Mouse (Mus musculus) cortical plate, adult 2 months (tissue): Measurements from ENCODE around the gene Ccl26.

Experiments used
- CTCF ChIP-seq: fragments of 200-500 bp; IDR thresholded peaks from 2 replicates; pipeline ENCODE4 v1.5.1; 2011; ENCODE audit warnings: mild to moderate bottlenecking, control low read depth, low read length; ENCODE audit not compliant: insufficient read depth; ENCODE audit errors: extremely low read depth
- POLR2A ChIP-seq: fragments of 200-500 bp; IDR thresholded peaks from 2 replicates; pipeline ENCODE4 v1.6.1; 2011; ENCODE audit warnings: mild to moderate bottlenecking, low read length, control low read depth; ENCODE audit not compliant: insufficient read depth; ENCODE audit errors: extremely low read depth

DNA sequence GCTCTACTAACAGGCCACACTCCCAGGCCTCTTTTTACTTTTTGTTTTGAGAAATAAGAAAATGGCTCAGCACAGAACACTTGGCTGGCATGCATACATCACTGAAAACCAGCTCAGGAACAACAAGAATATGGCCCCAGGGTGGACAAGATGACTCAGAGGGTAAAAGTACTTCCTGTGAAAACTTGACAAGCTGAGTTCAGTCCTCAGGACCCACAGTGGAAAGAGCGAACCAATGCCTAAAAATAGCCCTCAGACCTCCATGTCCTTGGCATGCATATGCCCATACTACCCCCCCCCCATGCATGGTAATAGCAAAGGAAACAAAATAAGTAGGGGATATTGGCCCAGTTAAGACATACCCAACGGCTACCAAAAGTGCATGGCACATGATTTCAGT lies 33.4 kb downstream of the Ccl26 start:
- TF ChIP-seq CTCF (no peak), POLR2A (no peak)
